Mouse (Mus musculus) spleen, adult 18-20 months (tissue): ENCODE measurements around the gene Helz.

Experiments used
- DNase-seq, 2 experiments: peaks; one replicate each; pipeline ENCODE4 v3.0.0; 2022; ENCODE audit warnings: mixed read lengths in 2 of 2

Gene Helz

GRCm38 (mm10) chr11:107675246-107675645 is 127.5 kb downstream of the Helz start:
- DNase-seq, result no peak

GRCm38 (mm10) chr11:107676207-107676940 is 128.6 kb downstream of the Helz start:
- no peak for DNase-seq

GRCm38 (mm10) chr11:107682694-107683355 is 135.1 kb downstream of the Helz start:
- DNase-seq, result no peak

GRCm38 (mm10) chr11:107683544-107684465 is 136.1 kb downstream of the Helz start:
- DNase-seq, result no peak

- no peak for DNase-seq
Measured at GRCm38 (mm10) chr11:107686290-107686689, 138.6 kb downstream of the Helz start.

GRCm38 (mm10) chr11:107688480-107688879 is 140.8 kb downstream of the Helz start:
- no peak for DNase-seq

- DNase-seq, result no peak
Measured at GRCm38 (mm10) chr11:107691569-107691968, 143.8 kb downstream of the Helz start.

- DNase-seq, result no peak
Measured at GRCm38 (mm10) chr11:107693338-107693737, 145.6 kb downstream of the Helz start.

GRCm38 (mm10) chr11:107699967-107700366 is 152.2 kb downstream of the Helz start:
- no peak for DNase-seq

GRCm38 (mm10) chr11:107703272-107704134 is 155.8 kb downstream of the Helz start:
- no peak for DNase-seq

- no peak for DNase-seq
Measured at GRCm38 (mm10) chr11:107705060-107705459, 157.3 kb downstream of the Helz start.

GRCm38 (mm10) chr11:107705476-107706074 is 157.8 kb downstream of the Helz start:
- DNase-seq, result no peak

GRCm38 (mm10) chr11:107707897-107708610 is 160.3 kb downstream of the Helz start:
- no peak for DNase-seq

- DNase-seq, result no peak
Measured at GRCm38 (mm10) chr11:107710379-107710778, 162.6 kb downstream of the Helz start.

- DNase-seq, result no peak
Measured at GRCm38 (mm10) chr11:107714368-107714767, 166.6 kb downstream of the Helz start.

- DNase-seq, result no peak
Measured at GRCm38 (mm10) chr11:107716332-107716938, 168.7 kb downstream of the Helz start, which contains the start of gene Cacng1. Cacng1 (minus strand) TSS chr11:107716522.

GRCm38 (mm10) chr11:107720264-107721021 is 172.7 kb downstream of the Helz start:
- DNase-seq, result no peak

- DNase-seq, result no peak
Measured at GRCm38 (mm10) chr11:107721057-107721456, 173.3 kb downstream of the Helz start.

- DNase-seq, result no peak
Measured at GRCm38 (mm10) chr11:107724603-107725002, 176.9 kb downstream of the Helz start.
